Mouse (Mus musculus): ENCODE results near the gene Tmcc3. TPM values are rescaled to one million over a fixed set of nuclear protein-coding genes. Genes with fewer than 3 reads are reported as not detected.

Gene Tmcc3
- total and polyA plus RNA-seq, 2 experiments from 2014 or later: 4.1 to 10.0 TPM

- Histone ChIP-seq H3K27me3 (ENCODE audit: control insufficient read depth, insufficient read depth, low read length) (no peaks in the 10 kb centered on the region), H3K4me3 (ENCODE audit: low read depth, low read length) (no peak overlapping the region), H3K9me3 (replicated peaks; ENCODE audit: control insufficient read depth, low read length) (no peaks in the 10 kb centered on the region), H3K4me2 (ENCODE audit: low read depth, low read length) (no peak overlapping the region), H3K4me1 (ENCODE audit: control insufficient read depth, insufficient read depth) (peaks cover 17% of the 10 kb centered on the region), H3K27ac (ENCODE audit: low read depth) (peak overlapping the region; percentile 15; the same call in 1 of the 2 replicates), H3K36me3 (replicated peaks; ENCODE audit: control insufficient read depth, insufficient read depth, low read length) (no peaks in the 10 kb centered on the region), H3K9ac (replicated peaks; ENCODE audit: low read depth, low read length) (no peak overlapping the region)
- no peak for TF ChIP-seq CTCF (IDR thresholded peaks at IDR 0.05; ENCODE audit: low read depth)
- TF ChIP-seq EP300 (IDR thresholded peaks at IDR 0.05; ENCODE audit: low read depth): no peak
- DNase-seq (ENCODE audit: low spot score) (no peak), ATAC-seq (ENCODE audit: insufficient read depth, low read depth) (no peak)
- WGBS: 84% methylated on average over 6 of the region's 6 CpGs
Measured at GRCm38 (mm10) chr10:94551511-94551910, 239.8 kb downstream of the Tmcc3 start.

GRCm38 (mm10) chr10:94551924-94552523, 240.3 kb downstream of the Tmcc3 start:
- Histone ChIP-seq H3K9ac (replicated peaks; ENCODE audit: low read depth, low read length) (no peak overlapping the region), H3K9me3 (replicated peaks; ENCODE audit: control insufficient read depth, low read length) (no peaks in the 10 kb centered on the region), H3K27ac (ENCODE audit: low read depth) (peak overlapping the region; percentile 4; the same call in 1 of the 2 replicates), H3K4me1 (ENCODE audit: control insufficient read depth, insufficient read depth) (peaks cover 17% of the 10 kb centered on the region), H3K36me3 (replicated peaks; ENCODE audit: control insufficient read depth, insufficient read depth, low read length) (no peaks in the 10 kb centered on the region), H3K4me3 (ENCODE audit: low read depth, low read length) (no peak overlapping the region), H3K4me2 (ENCODE audit: low read depth, low read length) (no peak overlapping the region), H3K27me3 (ENCODE audit: control insufficient read depth, insufficient read depth, low read length) (no peaks in the 10 kb centered on the region)
- DNase-seq (ENCODE audit: low spot score): no peak
- WGBS: 76% methylated on average over 7 of the region's 7 CpGs
- ATAC-seq (ENCODE audit: insufficient read depth, low read depth): no peak
- TF ChIP-seq EP300 (IDR thresholded peaks at IDR 0.05; ENCODE audit: low read depth) (no peak), CTCF (IDR thresholded peaks at IDR 0.05; ENCODE audit: low read depth) (no peak)

- H3K9ac ChIP-seq (replicated peaks; ENCODE audit: low read depth, low read length): no peak overlapping the region
- no peaks in the 10 kb centered on the region for H3K36me3 ChIP-seq (replicated peaks; ENCODE audit: control insufficient read depth, insufficient read depth, low read length)
- H3K9me3 ChIP-seq (replicated peaks; ENCODE audit: control insufficient read depth, low read length): no peaks in the 10 kb centered on the region
- H3K4me3 ChIP-seq (ENCODE audit: low read depth, low read length): no peak overlapping the region
- no peak for ATAC-seq (ENCODE audit: insufficient read depth, low read depth)
- 82% methylated on average over 2 of the region's 2 CpGs for WGBS
- no peak overlapping the region for H3K4me2 ChIP-seq (ENCODE audit: low read depth, low read length)
- no peak for DNase-seq (ENCODE audit: low spot score)
- TF ChIP-seq CTCF (IDR thresholded peaks at IDR 0.05; ENCODE audit: low read depth) (no peak), EP300 (IDR thresholded peaks at IDR 0.05; ENCODE audit: low read depth) (no peak)
- H3K27ac ChIP-seq (ENCODE audit: low read depth): no peak overlapping the region
- no peaks in the 10 kb centered on the region for H3K27me3 ChIP-seq (ENCODE audit: control insufficient read depth, insufficient read depth, low read length)
- H3K4me1 ChIP-seq (ENCODE audit: control insufficient read depth, insufficient read depth): peaks cover 18% of the 10 kb centered on the region
Measured at GRCm38 (mm10) chr10:94555394-94555793, 243.6 kb downstream of the Tmcc3 start.

- Histone ChIP-seq H3K9me3 (replicated peaks; ENCODE audit: control insufficient read depth, low read length) (no peaks in the 10 kb centered on the region), H3K4me2 (ENCODE audit: low read depth, low read length) (no peak overlapping the region), H3K9ac (replicated peaks; ENCODE audit: low read depth, low read length) (no peak overlapping the region), H3K4me3 (ENCODE audit: low read depth, low read length) (no peak overlapping the region), H3K36me3 (replicated peaks; ENCODE audit: control insufficient read depth, insufficient read depth, low read length) (no peaks in the 10 kb centered on the region), H3K27me3 (ENCODE audit: control insufficient read depth, insufficient read depth, low read length) (no peaks in the 10 kb centered on the region), H3K4me1 (ENCODE audit: control insufficient read depth, insufficient read depth) (peaks cover 7% of the 10 kb centered on the region; the same call in 1 of the 2 replicates), H3K27ac (ENCODE audit: low read depth) (no peak overlapping the region)
- DNase-seq (ENCODE audit: low spot score) (no peak), ATAC-seq (ENCODE audit: insufficient read depth, low read depth) (no peak)
- TF ChIP-seq CTCF (IDR thresholded peaks at IDR 0.05; ENCODE audit: low read depth): no peak
- no peak for TF ChIP-seq EP300 (IDR thresholded peaks at IDR 0.05; ENCODE audit: low read depth)
- 48% methylated on average over 6 of the region's 6 CpGs for WGBS
Measured at GRCm38 (mm10) chr10:94557428-94558149, 245.8 kb downstream of the Tmcc3 start.

GRCm38 (mm10) chr10:94558826-94559225, 247.1 kb downstream of the Tmcc3 start:
- H3K9ac ChIP-seq (replicated peaks; ENCODE audit: low read depth, low read length): no peak overlapping the region
- H3K9me3 ChIP-seq (replicated peaks; ENCODE audit: control insufficient read depth, low read length): no peaks in the 10 kb centered on the region
- H3K4me2 ChIP-seq (ENCODE audit: low read depth, low read length): no peak overlapping the region
- no peaks in the 10 kb centered on the region for H3K36me3 ChIP-seq (replicated peaks; ENCODE audit: control insufficient read depth, insufficient read depth, low read length)
- no peak for TF ChIP-seq CTCF (IDR thresholded peaks at IDR 0.05; ENCODE audit: low read depth)
- TF ChIP-seq EP300 (IDR thresholded peaks at IDR 0.05; ENCODE audit: low read depth): no peak
- WGBS: 88% methylated on average over 7 of the region's 7 CpGs
- ATAC-seq (ENCODE audit: insufficient read depth, low read depth) (no peak), DNase-seq (ENCODE audit: low spot score) (no peak)
- no peak overlapping the region for H3K4me3 ChIP-seq (ENCODE audit: low read depth, low read length)
- H3K27me3 ChIP-seq (ENCODE audit: control insufficient read depth, insufficient read depth, low read length): no peaks in the 10 kb centered on the region
- peaks cover 7% of the 10 kb centered on the region; the same call in 1 of the 2 replicates for H3K4me1 ChIP-seq (ENCODE audit: control insufficient read depth, insufficient read depth)
- H3K27ac ChIP-seq (ENCODE audit: low read depth): no peak overlapping the region

All from heart, postnatal 0 days (tissue).